In the genomic region with DNA sequence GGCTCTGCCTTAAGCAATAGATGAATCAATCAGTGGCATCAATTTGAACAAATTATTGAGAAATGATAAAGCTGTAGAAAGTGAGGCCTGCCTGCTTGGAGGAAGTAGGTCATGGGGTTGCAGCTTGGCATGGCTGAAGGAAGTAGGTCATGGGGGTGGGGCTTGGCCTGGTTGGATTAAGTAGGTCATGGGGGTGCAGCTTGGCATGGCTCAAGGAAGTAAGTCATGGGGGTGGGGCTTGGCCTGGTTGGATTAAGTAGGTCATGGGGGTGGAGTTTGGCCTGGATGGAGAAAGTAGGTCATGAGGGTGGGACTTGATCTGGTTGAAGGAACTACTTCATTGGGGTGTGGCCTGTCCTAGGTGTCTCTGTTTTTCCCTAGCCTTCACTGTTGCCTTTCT, we compare ENCODE assay signal across 14 mouse cellular contexts.
A peak's percentile ranks its signal among the peaks of the same experiment; 100 is the strongest.
DNase-seq lines count a peak whose midpoint lies in the region; ATAC-seq and TF ChIP-seq lines count a peak whose summit lies in the region.
"Had no signal": no experiment of that assay in that cellular context is flagged by ENCODE, and none has a peak within 500 bp of the region (broad histone marks: within the 10 kb centered on the region; RNA-seq: fewer than 3 reads in every experiment).

No protein-coding gene starts in this region.

- no peak for TF ChIP-seq CTCF in kidney, adult 2 months (conservative IDR thresholded peaks at IDR 0.05; ENCODE audit: insufficient read depth, insufficient read length, low read depth, low read length)

- TF ChIP-seq POLR2A in kidney, adult 2 months (IDR thresholded peaks at IDR 0.05; ENCODE audit: low read depth, low read length): no peak

- no peaks in the 10 kb centered on the region for H3K36me3 ChIP-seq in kidney, adult 2 months (ENCODE audit: control insufficient read depth, insufficient read depth, low read length)
- H3K36me3 ChIP-seq in kidney, embryonic 16.5 days (ENCODE audit: insufficient read depth, low read length): no peaks in the 10 kb centered on the region
- no peaks in the 10 kb centered on the region for H3K36me3 ChIP-seq in embryonic facial prominence, embryonic 10.5 days (replicated peaks)
- H3K36me3 ChIP-seq: neural tube, embryonic 13.5 days had no signal

- no peak overlapping the region for H3K27ac ChIP-seq in kidney, adult 2 months (ENCODE audit: insufficient read depth, low read depth, low read length)
- no peak overlapping the region for H3K27ac ChIP-seq in kidney, embryonic 16.5 days (ENCODE audit: low read length)
- H3K27ac ChIP-seq in embryonic facial prominence, embryonic 10.5 days (replicated peaks): no peak overlapping the region
- H3K27ac ChIP-seq: neural tube, embryonic 13.5 days had no signal

- no peak for ATAC-seq in kidney, embryonic 16.5 days (ENCODE audit: low FRiP score, low TSS enrichment)
- no peak for ATAC-seq in megakaryocyte progenitor cell, adult 5-6 weeks (replicated peaks; ENCODE audit: poor library complexity)

- H3K9ac ChIP-seq in kidney, embryonic 16.5 days (replicated peaks; ENCODE audit: low read length): no peak overlapping the region
- H3K9ac ChIP-seq: neural tube, embryonic 13.5 days had no signal

- H3K4me3 ChIP-seq in kidney, adult 2 months (ENCODE audit: insufficient read depth, low read depth, low read length): no peak overlapping the region
- H3K4me3 ChIP-seq in kidney, embryonic 16.5 days (ENCODE audit: low read length): no peak overlapping the region
- H3K4me3 ChIP-seq in embryonic facial prominence, embryonic 10.5 days: no peak overlapping the region
- H3K4me3 ChIP-seq: neural tube, embryonic 13.5 days had no signal

- H3K4me2 ChIP-seq in kidney, embryonic 16.5 days (replicated peaks; ENCODE audit: low read depth, low read length): no peak overlapping the region
- H3K4me2 ChIP-seq: neural tube, embryonic 13.5 days had no signal

- H3K4me1 ChIP-seq in kidney, adult 2 months (ENCODE audit: control insufficient read depth, insufficient read depth, low read length): no peaks in the 10 kb centered on the region
- H3K4me1 ChIP-seq in kidney, embryonic 16.5 days (ENCODE audit: insufficient read depth, low read length): no peaks in the 10 kb centered on the region
- no peaks in the 10 kb centered on the region for H3K4me1 ChIP-seq in embryonic facial prominence, embryonic 10.5 days
- H3K4me1 ChIP-seq: neural tube, embryonic 13.5 days had no signal

- H3K27me3 ChIP-seq in kidney, adult 2 months (replicated peaks; ENCODE audit: control insufficient read depth, insufficient read depth, low read length): no peaks in the 10 kb centered on the region
- H3K27me3 ChIP-seq in kidney, embryonic 16.5 days (ENCODE audit: insufficient read depth, low read length): no peaks in the 10 kb centered on the region
- H3K27me3 ChIP-seq in embryonic facial prominence, embryonic 10.5 days (replicated peaks; ENCODE audit: low read depth, poor library complexity, severe bottlenecking): no peaks in the 10 kb centered on the region
- H3K27me3 ChIP-seq: neural tube, embryonic 13.5 days had no signal

- DNase-seq in kidney, adult 2 months: peak; percentile 11
- peak; percentile 45 for DNase-seq in CD4-positive helper T cell, adult 2 months (ENCODE audit: low read depth, low spot score)
- peak; percentile 10 for DNase-seq in gonadal fat pad, adult 2 months (ENCODE audit: low read depth)
- peak; percentile 80 for DNase-seq in thymus, postnatal 0 days (ENCODE audit: low spot score)
- no peak for DNase-seq in embryonic facial prominence, embryonic 10.5 days (ENCODE audit: low spot score)
- DNase-seq: adrenal gland, postnatal 25 days; gastrocnemius, postnatal 36 days; heart, postnatal 14 days; kidney, postnatal 4 days; midbrain, embryonic 14.5 days; right cerebral cortex, postnatal 14 days had no signal

- H3K9me3 ChIP-seq in kidney, embryonic 16.5 days (ENCODE audit: low read length): no peaks in the 10 kb centered on the region
- no peaks in the 10 kb centered on the region for H3K9me3 ChIP-seq in embryonic facial prominence, embryonic 10.5 days
- H3K9me3 ChIP-seq: neural tube, embryonic 13.5 days had no signal
